Mouse (Mus musculus) heart, adult 8-10 months (tissue): ENCODE measurements around the gene Ankef1. TPM values are rescaled to one million over a fixed set of nuclear protein-coding genes. Genes with fewer than 3 reads are reported as not detected.
A peak's percentile ranks its signal among the peaks of the same experiment; 100 is the strongest.

Source experiments
- DNase-seq: peaks from one replicate; pipeline ENCODE4 v3.0.0; 2022; ENCODE audit warnings: low spot score
- total RNA-seq, 4 experiments: library from RNA; stranded (reverse); gene quantifications; 2 replicates each; pipeline ENCODE4 v1.2.4; 2022

Ankef1 gene
- total RNA-seq, 4 experiments from 2014 or later, result 0.23 to 0.25 TPM; not detected in 2

- DNase-seq, result peak; percentile 5
These were observed 99.0 kb downstream of the Ankef1 start for GRCm38 (mm10) chr2:136600651-136601170.

GRCm38 (mm10) chr2:136601206-136601605 is 99.5 kb downstream of the Ankef1 start:
- no peak for DNase-seq

Other genes starting within 250 kb of the Ankef1 start
- gene Pak7, start 113.9 kb upstream of the Ankef1 start, total RNA-seq, result under 1 TPM; 0.11 to 0.44 (median 0.23) TPM
- under 1 TPM; 0.17 to 0.82 (median 0.48) TPM for gene Snap25, start 211.5 kb downstream of the Ankef1 start, total RNA-seq